Mouse (Mus musculus) liver, postnatal 0 days (tissue): ENCODE measurements around the gene Rbms3.

Experiments used
- CTCF ChIP-seq: sonication (generic); IDR thresholded peaks from 2 replicates; pipeline ENCODE4 v1.5.1; 2016; ENCODE audit warnings: antibody characterized with exemption, low read depth
- EP300 ChIP-seq: IDR thresholded peaks from 2 replicates; pipeline ENCODE4 v1.6.1; 2016; ENCODE audit warnings: antibody characterized with exemption, low read depth, mild to moderate bottlenecking

GRCm38 (mm10) chr9:117072433-117073099 lies 557.1 kb downstream of the Rbms3 start:
- no peak for TF ChIP-seq CTCF
- TF ChIP-seq EP300 = no peak
